Mouse (Mus musculus) lung, adult 2 months (tissue): ENCODE data around the gene Kcnip1.

ENCODE experiments used
- CTCF ChIP-seq: fragments of 200-500 bp; IDR thresholded peaks from 2 replicates; pipeline ENCODE4 v1.5.1; 2011; ENCODE audit warnings: mild to moderate bottlenecking, low read length, control low read depth; ENCODE audit not compliant: insufficient read depth
- POLR2A ChIP-seq: fragments of 200-500 bp; IDR thresholded peaks from 2 replicates; pipeline ENCODE4 v1.6.1; 2011; ENCODE audit warnings: low read depth, mild to moderate bottlenecking, control low read depth, low read length, borderline replicate concordance; ENCODE audit errors: extremely low read depth

DNA sequence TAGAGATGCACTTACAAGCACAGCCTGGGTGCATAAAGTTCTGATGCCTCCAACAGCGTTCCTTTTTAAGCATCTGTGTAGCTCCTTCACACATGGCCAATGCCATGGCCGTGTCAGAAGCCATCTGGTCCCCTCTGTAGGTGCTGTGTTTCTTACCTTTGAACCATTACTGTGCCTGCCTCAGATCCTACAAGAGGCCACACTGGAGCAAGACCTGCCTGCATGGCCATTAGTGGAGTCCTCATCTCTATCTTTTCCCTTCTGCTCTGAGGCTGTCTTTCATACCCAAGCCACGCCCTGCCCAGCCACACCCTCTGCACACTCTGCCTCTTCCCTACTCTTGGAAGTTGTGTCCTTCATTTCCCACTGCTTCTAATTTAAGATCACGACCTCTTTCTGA lies 400.1 kb downstream of the Kcnip1 start:
- TF ChIP-seq POLR2A (no peak), CTCF (no peak)
